Mouse (Mus musculus) hindbrain, embryonic 13.5 days (tissue): Measurements from ENCODE around the gene Hoxc5. TPM values are rescaled to one million over a fixed set of nuclear protein-coding genes. Genes with fewer than 3 reads are reported as not detected.

Experiments used
- ATAC-seq: fragments of 200-750 bp; cut with Nextera tagmentation; 2 replicates; pipeline ENCODE4 v1.8.0; 2017; ENCODE audit warnings: moderate TSS enrichment; ENCODE audit not compliant: low FRiP score
- H3K27ac ChIP-seq: fragments of 300-500 bp; sonication (generic); 2 replicates; pipeline ENCODE4 v1.5.1; 2015; ENCODE audit warnings: inconsistent platforms, mild to moderate bottlenecking, moderate library complexity
- H3K27me3 ChIP-seq: fragments of 300-500 bp; sonication (generic); 2 replicates; pipeline ENCODE4 v1.6.1; 2015; ENCODE audit warnings: mild to moderate bottlenecking, inconsistent platforms
- H3K36me3 ChIP-seq: fragments of 300-500 bp; sonication (generic); 2 replicates; pipeline ENCODE4 v1.6.1; 2015; ENCODE audit warnings: mild to moderate bottlenecking, inconsistent platforms
- H3K4me1 ChIP-seq: fragments of 300-500 bp; sonication (generic); replicated peaks from 2 replicates; pipeline ENCODE4 v1.6.1; 2015; ENCODE audit warnings: inconsistent platforms
- H3K4me2 ChIP-seq: fragments of 300-500 bp; sonication (generic); 2 replicates; pipeline ENCODE4 v1.6.1; 2015; ENCODE audit warnings: inconsistent platforms, mild to moderate bottlenecking, moderate library complexity
- H3K4me3 ChIP-seq: fragments of 300-500 bp; sonication (generic); 2 replicates; pipeline ENCODE4 v1.5.1; 2015; ENCODE audit warnings: mild to moderate bottlenecking, inconsistent platforms
- H3K9ac ChIP-seq: fragments of 300-500 bp; sonication (generic); 2 replicates; pipeline ENCODE4 v1.6.1; 2015; ENCODE audit warnings: mild to moderate bottlenecking, inconsistent platforms
- H3K9me3 ChIP-seq: fragments of 300-500 bp; sonication (generic); 2 replicates; pipeline ENCODE4 v1.6.1; 2016; ENCODE audit warnings: inconsistent platforms
- WGBS: fragments of 180-500 bp; shearing (Covaris S2); methylation state at CpG from one replicate; pipeline ENCODE4 v1.1.7; 2015; 5-methylcytosine and 5-hydroxymethylcytosine counted together
- polyA plus RNA-seq: library from polyadenylated mRNA; unstranded; fragments of >200 nt; fragmentation: Nextera tagmentation; extraction: Ambion mirVana; gene quantifications from 2 replicates; pipeline ENCODE4 v1.2.1, GENCODE M21; 2015

Hoxc5 gene
- polyA plus RNA-seq, 1 experiment from 2014 or later = 39.2 TPM

- Histone ChIP-seq H3K4me1 (peaks cover 31% of the 10 kb centered on the region), H3K36me3 (no peaks in the 10 kb centered on the region), H3K9ac (peak overlapping the region; percentile 85), H3K9me3 (no peaks in the 10 kb centered on the region), H3K27ac (peak overlapping the region; percentile 96), H3K4me3 (peak overlapping the region; percentile 51), H3K27me3 (peaks cover 96% of the 10 kb centered on the region), H3K4me2 (peak overlapping the region; percentile 58)
- 4% methylated on average over 17 of the region's 17 CpGs for WGBS
- ATAC-seq = peak; percentile 22; the same call in 1 of the 2 replicates
These were observed 46.2 kb downstream of the Hoxc5 start for GRCm38 (mm10) chr15:103013238-103013984.

- Histone ChIP-seq H3K9ac (peak overlapping the region; percentile 85), H3K27me3 (peaks cover 96% of the 10 kb centered on the region), H3K4me2 (peak overlapping the region; percentile 58), H3K4me1 (peaks cover 41% of the 10 kb centered on the region), H3K9me3 (no peaks in the 10 kb centered on the region), H3K4me3 (peak overlapping the region; percentile 51), H3K36me3 (no peaks in the 10 kb centered on the region), H3K27ac (peak overlapping the region; percentile 96)
- ATAC-seq = peak; percentile 54
- under 1% methylated on average over 51 of the region's 57 CpGs for WGBS
These were observed 47.1 kb downstream of the Hoxc5 start for GRCm38 (mm10) chr15:103014166-103015008.

GRCm38 (mm10) chr15:103015009-103015399, 47.8 kb downstream of the Hoxc5 start:
- ATAC-seq = 0 out of 2 replicates have a peak, but pooled peaks have one; percentile 5
- Histone ChIP-seq H3K4me3 (peak overlapping the region; percentile 51), H3K9ac (peak overlapping the region; percentile 85), H3K9me3 (no peaks in the 10 kb centered on the region), H3K36me3 (no peaks in the 10 kb centered on the region), H3K27me3 (peaks cover 96% of the 10 kb centered on the region), H3K4me1 (peaks cover 47% of the 10 kb centered on the region), H3K4me2 (peak overlapping the region; percentile 58), H3K27ac (peak overlapping the region; percentile 96)
- 1% methylated on average over 26 of the region's 28 CpGs for WGBS

GRCm38 (mm10) chr15:103015406-103016166, 48.3 kb downstream of the Hoxc5 start:
- ATAC-seq = no peak
- Histone ChIP-seq H3K4me1 (peaks cover 52% of the 10 kb centered on the region), H3K27ac (peak overlapping the region; percentile 96), H3K4me3 (peak overlapping the region; percentile 51), H3K4me2 (peak overlapping the region; percentile 58), H3K9ac (peak overlapping the region; percentile 85), H3K36me3 (no peaks in the 10 kb centered on the region), H3K27me3 (peaks cover 96% of the 10 kb centered on the region), H3K9me3 (no peaks in the 10 kb centered on the region)
- WGBS = 1% methylated on average over 19 of the region's 19 CpGs

- H3K4me2 ChIP-seq = peak within 1 kb of the TSS; percentile 58
- H3K36me3 ChIP-seq = no peaks in the 10 kb centered on the region
- peak within 1 kb of the TSS; percentile 51 for H3K4me3 ChIP-seq
- H3K27ac ChIP-seq = peak within 1 kb of the TSS; percentile 96
- 2% methylated on average over 9 of the region's 9 CpGs for WGBS
- peak within 1 kb of the TSS; percentile 85 for H3K9ac ChIP-seq
- H3K27me3 ChIP-seq = peaks cover 100% of the 10 kb centered on the region
- no peaks in the 10 kb centered on the region for H3K9me3 ChIP-seq
- no peak for ATAC-seq
- H3K4me1 ChIP-seq = peaks cover 44% of the 10 kb centered on the region
These were observed 51.4 kb downstream of the Hoxc5 start, which contains the start of gene Hoxc4 for GRCm38 (mm10) chr15:103018636-103019035. Gene Hoxc4 (plus strand): TSS chr15:103018934.

GRCm38 (mm10) chr15:103020899-103021418, 53.7 kb downstream of the Hoxc5 start:
- peaks cover 100% of the 10 kb centered on the region for H3K27me3 ChIP-seq
- H3K27ac ChIP-seq = 0 out of 2 replicates have a peak overlapping the region, but pooled peaks have one; percentile 44
- H3K4me1 ChIP-seq = peaks cover 43% of the 10 kb centered on the region
- 2% methylated on average over 8 of the region's 8 CpGs for WGBS
- H3K4me2 ChIP-seq = peak overlapping the region; percentile 46
- no peak for ATAC-seq
- no peaks in the 10 kb centered on the region for H3K36me3 ChIP-seq
- no peaks in the 10 kb centered on the region for H3K9me3 ChIP-seq
- 0 out of 2 replicates have a peak overlapping the region, but pooled peaks have one; percentile 6 for H3K9ac ChIP-seq
- peak overlapping the region; percentile 21 for H3K4me3 ChIP-seq

DNA sequence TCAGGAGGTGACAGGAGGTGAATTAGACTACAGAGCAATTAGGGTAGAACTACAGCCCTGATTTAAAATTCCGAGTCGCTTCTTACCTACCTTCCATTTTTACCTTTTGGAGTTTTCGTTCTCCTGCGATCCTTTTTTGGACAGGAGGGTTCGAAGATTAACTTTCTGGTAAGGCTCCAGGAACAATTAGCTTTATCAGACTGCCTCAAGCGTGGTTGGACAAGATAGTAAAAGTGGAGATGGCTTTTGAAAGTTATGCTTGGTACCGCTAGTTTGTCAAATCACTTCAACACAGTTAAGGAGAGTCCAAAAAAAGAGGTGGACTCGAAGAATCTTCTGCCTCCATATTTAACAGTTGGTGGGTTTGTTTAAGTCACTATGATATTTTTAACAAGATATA, 54.3 kb downstream of the Hoxc5 start:
- H3K36me3 ChIP-seq = no peaks in the 10 kb centered on the region
- H3K9me3 ChIP-seq = no peaks in the 10 kb centered on the region
- H3K9ac ChIP-seq = 0 out of 2 replicates have a peak overlapping the region, but pooled peaks have one; percentile 6
- 9% methylated on average over 8 of the region's 8 CpGs for WGBS
- H3K4me1 ChIP-seq = peaks cover 43% of the 10 kb centered on the region
- peaks cover 100% of the 10 kb centered on the region for H3K27me3 ChIP-seq
- H3K4me2 ChIP-seq = peak overlapping the region; percentile 46
- H3K27ac ChIP-seq = 0 out of 2 replicates have a peak overlapping the region, but pooled peaks have one; percentile 44
- H3K4me3 ChIP-seq = peak overlapping the region; percentile 21
- no peak for ATAC-seq

DNA sequence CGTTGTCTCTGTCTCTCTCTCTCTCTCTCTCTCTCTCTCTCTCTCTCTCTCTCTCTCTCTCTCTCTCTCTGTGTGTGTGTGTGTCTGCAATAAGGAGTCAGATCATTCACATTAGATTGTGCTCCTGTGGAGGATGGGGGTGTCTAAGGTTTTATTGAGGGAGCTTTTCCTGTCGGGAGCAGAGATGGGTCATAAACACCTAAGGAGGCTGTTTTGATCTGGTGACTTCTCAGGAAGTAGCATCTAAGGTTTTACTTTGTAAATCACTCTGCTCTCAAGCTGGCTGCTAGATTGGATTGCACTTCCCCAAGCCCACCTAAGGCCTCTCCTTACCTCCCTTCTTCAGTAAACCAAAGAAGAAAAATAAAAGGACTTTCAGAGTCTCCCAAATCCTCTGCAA, 56.9 kb downstream of the Hoxc5 start:
- Histone ChIP-seq H3K4me3 (0 out of 2 replicates have a peak overlapping the region, but pooled peaks have one; percentile 21), H3K9ac (0 out of 2 replicates have a peak overlapping the region, but pooled peaks have one; percentile 57), H3K4me1 (peaks cover 34% of the 10 kb centered on the region), H3K27ac (peak overlapping the region; percentile 72), H3K9me3 (no peaks in the 10 kb centered on the region), H3K4me2 (peak overlapping the region; percentile 55), H3K36me3 (no peaks in the 10 kb centered on the region), H3K27me3 (peaks cover 100% of the 10 kb centered on the region)
- ATAC-seq = no peak
- WGBS = 0% methylated on average over 2 of the region's 2 CpGs

DNA sequence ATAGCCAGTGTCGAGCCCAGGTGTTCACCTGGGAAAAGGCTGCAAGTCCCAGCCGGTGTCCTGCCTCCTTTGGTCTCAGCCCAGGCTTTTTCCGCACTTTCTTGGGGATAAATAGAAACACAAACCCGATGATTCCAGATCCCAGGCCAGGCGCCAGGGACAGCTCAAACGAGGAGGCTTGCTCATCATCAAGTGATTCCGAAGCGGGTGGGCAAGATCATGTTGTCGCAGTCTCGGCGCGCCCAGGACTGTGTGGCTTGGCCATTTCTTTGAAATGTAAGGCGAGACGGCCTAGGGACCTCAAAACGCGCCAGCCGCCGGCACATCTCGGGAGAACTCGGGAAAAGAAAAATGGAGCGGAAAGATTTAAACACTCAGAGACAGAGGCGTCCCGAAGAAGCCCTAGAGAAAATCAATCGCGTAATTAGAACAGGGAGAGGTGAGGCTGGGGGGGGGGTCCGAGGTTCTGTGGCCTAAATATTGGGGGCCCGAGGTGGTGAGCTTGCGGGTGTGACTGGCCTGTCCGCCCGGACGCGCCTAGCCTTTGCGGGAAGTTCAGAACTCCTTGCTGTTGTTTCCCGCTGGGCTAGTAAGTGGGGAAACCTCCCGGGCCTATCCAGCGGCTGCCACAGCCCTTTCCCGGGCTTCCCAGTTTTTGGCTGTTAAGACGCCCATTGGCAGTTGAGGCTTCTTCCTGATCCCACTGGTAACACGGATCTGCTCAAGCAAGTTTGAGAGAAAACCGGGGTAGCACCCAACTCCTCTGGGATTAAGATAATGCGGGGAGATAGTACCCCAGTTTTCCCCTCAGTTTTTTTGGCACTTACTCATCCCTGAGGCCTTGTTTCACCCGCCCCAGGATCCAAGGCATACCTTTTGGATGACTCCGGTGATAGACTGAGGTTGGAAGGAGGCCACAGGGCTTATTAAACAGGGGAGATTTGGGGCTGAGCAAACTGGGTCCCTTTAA, 60.3 kb downstream of the Hoxc5 start:
- peaks cover 98% of the 10 kb centered on the region for H3K27me3 ChIP-seq
- no peaks in the 10 kb centered on the region for H3K9me3 ChIP-seq
- peaks cover 27% of the 10 kb centered on the region for H3K4me1 ChIP-seq
- ATAC-seq = no peak
- peak overlapping the region; percentile 82 for H3K9ac ChIP-seq
- 2% methylated on average over 43 of the region's 43 CpGs for WGBS
- peak overlapping the region; percentile 94 for H3K27ac ChIP-seq
- no peaks in the 10 kb centered on the region for H3K36me3 ChIP-seq
- H3K4me3 ChIP-seq = peak overlapping the region; percentile 41
- H3K4me2 ChIP-seq = peak overlapping the region; percentile 55

- Histone ChIP-seq H3K4me3 (no peak overlapping the region), H3K36me3 (no peaks in the 10 kb centered on the region), H3K4me2 (peak overlapping the region; percentile 55), H3K27ac (peak overlapping the region; percentile 94), H3K9ac (peak overlapping the region; percentile 82; the same call in 1 of the 2 replicates), H3K4me1 (peaks cover 35% of the 10 kb centered on the region), H3K9me3 (no peaks in the 10 kb centered on the region), H3K27me3 (peaks cover 96% of the 10 kb centered on the region)
- 7% methylated on average over 9 of the region's 9 CpGs for WGBS
- no peak for ATAC-seq
These were observed 61.8 kb downstream of the Hoxc5 start for GRCm38 (mm10) chr15:103028916-103029512.
